Mouse (Mus musculus) liver, embryonic 15.5 days (tissue): ENCODE data around the gene Son. TPM values are rescaled to one million over a fixed set of nuclear protein-coding genes. Genes with fewer than 3 reads are reported as not detected.

ENCODE experiments used
- ATAC-seq: fragments of 200-750 bp; cut with Nextera tagmentation; 2 replicates; pipeline ENCODE4 v1.8.0; 2017; ENCODE audit warnings: moderate number of reproducible peaks, mild to moderate bottlenecking, moderate library complexity; ENCODE audit not compliant: insufficient read depth
- H3K27ac ChIP-seq: fragments of 300-500 bp; sonication (generic); replicated peaks from 2 replicates; pipeline ENCODE4 v1.5.1; 2015; ENCODE audit warnings: mild to moderate bottlenecking, inconsistent platforms
- H3K27me3 ChIP-seq: fragments of 300-500 bp; sonication (generic); 2 replicates; pipeline ENCODE4 v1.6.1; 2015; ENCODE audit warnings: mild to moderate bottlenecking, inconsistent platforms
- H3K36me3 ChIP-seq: fragments of 300-500 bp; sonication (generic); replicated peaks from 2 replicates; pipeline ENCODE4 v1.6.1; 2015; ENCODE audit warnings: moderate library complexity, mild to moderate bottlenecking, inconsistent platforms
- H3K4me1 ChIP-seq: fragments of 300-500 bp; sonication (generic); replicated peaks from 2 replicates; pipeline ENCODE4 v1.6.1; 2015; ENCODE audit warnings: inconsistent platforms
- H3K4me2 ChIP-seq: fragments of 300-500 bp; sonication (generic); 2 replicates; pipeline ENCODE4 v1.6.1; 2015; ENCODE audit warnings: moderate library complexity, mild to moderate bottlenecking, inconsistent platforms
- H3K4me3 ChIP-seq: fragments of 300-500 bp; sonication (generic); replicated peaks from 2 replicates; pipeline ENCODE4 v1.5.1; 2015; ENCODE audit warnings: mild to moderate bottlenecking, inconsistent platforms
- H3K9ac ChIP-seq: fragments of 300-500 bp; sonication (generic); 2 replicates; pipeline ENCODE4 v1.6.1; 2015; ENCODE audit warnings: moderate library complexity, mild to moderate bottlenecking, inconsistent platforms
- H3K9me3 ChIP-seq: fragments of 300-500 bp; sonication (generic); replicated peaks from 2 replicates; pipeline ENCODE4 v1.6.1; 2016; ENCODE audit warnings: inconsistent platforms
- WGBS: fragments of 180-500 bp; shearing (Covaris S2); methylation state at CpG from one replicate; pipeline ENCODE4 v1.1.7; 2015; ENCODE audit warnings: mixed read lengths; ENCODE audit not compliant: insufficient replicate concordance; 5-methylcytosine and 5-hydroxymethylcytosine counted together
- polyA plus RNA-seq: library from polyadenylated mRNA; unstranded; fragments of >200 nt; fragmentation: Nextera tagmentation; extraction: Ambion mirVana; gene quantifications from 2 replicates; pipeline ENCODE4 v1.2.1, GENCODE M21; 2015

Son gene
- 36.7 and 39.5 TPM in 2 replicates for polyA plus RNA-seq

DNA sequence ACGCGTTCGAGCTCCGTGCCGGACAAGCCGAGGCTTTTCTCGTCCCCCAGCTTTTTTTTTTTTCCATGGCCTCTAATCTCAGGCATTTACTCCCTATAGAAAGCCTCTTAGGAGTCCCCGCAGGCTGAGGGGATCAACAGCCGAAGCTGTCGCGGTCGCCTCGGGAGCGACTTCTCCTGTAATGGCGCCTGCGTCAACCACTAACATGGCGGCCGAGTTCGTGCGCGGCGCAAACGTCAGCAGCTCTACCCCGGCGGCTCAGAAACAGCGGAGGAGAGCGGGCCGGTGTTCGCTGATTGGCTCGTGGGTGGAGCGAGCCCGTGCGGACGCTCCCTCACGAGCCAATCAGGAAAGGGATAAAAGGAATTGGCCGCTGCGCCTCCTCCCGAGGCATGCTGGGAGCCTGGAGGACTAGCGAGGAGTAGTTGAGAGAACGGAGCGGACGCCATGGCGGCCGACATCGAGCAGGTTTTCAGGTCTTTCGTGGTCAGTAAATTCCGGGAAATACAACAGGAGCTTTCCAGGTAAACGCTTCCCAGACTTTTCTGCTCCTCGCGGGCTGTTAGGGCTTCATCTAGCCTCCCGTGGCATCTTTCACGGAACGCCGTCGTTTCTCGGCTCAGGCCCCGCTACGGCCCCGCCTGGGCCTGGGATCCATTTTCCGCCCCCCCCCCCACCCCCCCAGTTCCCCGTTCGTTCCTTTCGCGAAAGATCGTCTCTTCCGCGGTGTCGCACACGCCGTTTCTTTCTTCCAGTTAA, at the start of gene Son:
Son (plus strand) TSS at position 46 of the 759 bp plus-strand sequence.
- Histone ChIP-seq H3K4me1 (peaks cover 51% of the 10 kb centered on the region), H3K36me3 (peaks cover 27% of the 10 kb centered on the region), H3K9ac (peak within 1 kb of the TSS; percentile 88), H3K4me2 (peak within 1 kb of the TSS; percentile 100), H3K27ac (peak within 1 kb of the TSS; percentile 100), H3K4me3 (peak within 1 kb of the TSS; percentile 83), H3K9me3 (no peaks in the 10 kb centered on the region), H3K27me3 (no peaks in the 10 kb centered on the region)
- peak; percentile 89 for ATAC-seq
- under 1% methylated on average over 70 of the region's 70 CpGs for WGBS

DNA sequence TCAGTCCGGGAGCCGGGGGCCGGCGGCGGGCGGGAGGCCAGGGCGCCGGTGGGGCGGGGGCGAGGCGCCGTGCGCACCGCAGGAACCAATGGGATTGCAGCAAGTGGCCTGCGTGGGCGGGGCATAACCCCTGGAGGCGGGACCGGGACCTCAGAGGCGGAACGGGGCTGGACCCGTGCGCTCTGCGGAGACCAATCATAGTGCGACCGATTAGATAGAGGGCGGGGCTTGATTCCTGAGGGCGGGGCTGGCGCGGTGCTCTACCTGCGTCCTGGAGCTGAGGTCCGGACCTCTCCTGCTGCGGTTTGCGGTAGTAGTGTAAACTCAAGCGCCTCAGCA, 49.7 kb upstream of the Son start, which contains the start of gene Tmem50b:
Tmem50b (minus strand) TSS at position 129 of the 339 bp plus-strand sequence.
- peak within 1 kb of the TSS; percentile 70 for H3K9ac ChIP-seq
- H3K4me1 ChIP-seq = peaks cover 40% of the 10 kb centered on the region
- peak within 1 kb of the TSS; percentile 100 for H3K4me2 ChIP-seq
- 2% methylated on average over 34 of the region's 34 CpGs for WGBS
- no peaks in the 10 kb centered on the region for H3K36me3 ChIP-seq
- H3K27me3 ChIP-seq = peaks cover 53% of the 10 kb centered on the region
- peak; percentile 96 for ATAC-seq
- H3K9me3 ChIP-seq = no peaks in the 10 kb centered on the region
- peak within 1 kb of the TSS; percentile 61; the same call in 1 of the 2 replicates for H3K27ac ChIP-seq
- peak within 1 kb of the TSS; percentile 79 for H3K4me3 ChIP-seq

DNA sequence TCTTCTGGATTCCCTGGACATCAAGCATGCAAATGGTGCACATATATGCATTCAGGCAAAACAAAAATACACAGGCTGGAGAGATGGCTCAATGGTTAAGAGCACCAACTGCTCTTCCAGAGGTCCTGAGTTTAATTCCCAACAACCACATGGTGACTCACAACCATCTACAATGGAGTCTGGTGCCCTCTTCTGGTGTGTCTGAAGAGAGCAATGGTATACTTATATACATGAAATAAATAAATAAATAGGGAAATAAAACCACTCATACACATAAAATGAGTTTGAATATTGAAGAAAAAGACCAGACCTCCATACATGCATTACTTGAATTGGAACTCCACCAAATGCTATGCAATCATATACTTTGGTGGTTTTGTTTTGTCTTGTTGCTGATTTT, 48.1 kb upstream of the Son start:
- no peak for ATAC-seq
- no peak overlapping the region for H3K4me2 ChIP-seq

DNA sequence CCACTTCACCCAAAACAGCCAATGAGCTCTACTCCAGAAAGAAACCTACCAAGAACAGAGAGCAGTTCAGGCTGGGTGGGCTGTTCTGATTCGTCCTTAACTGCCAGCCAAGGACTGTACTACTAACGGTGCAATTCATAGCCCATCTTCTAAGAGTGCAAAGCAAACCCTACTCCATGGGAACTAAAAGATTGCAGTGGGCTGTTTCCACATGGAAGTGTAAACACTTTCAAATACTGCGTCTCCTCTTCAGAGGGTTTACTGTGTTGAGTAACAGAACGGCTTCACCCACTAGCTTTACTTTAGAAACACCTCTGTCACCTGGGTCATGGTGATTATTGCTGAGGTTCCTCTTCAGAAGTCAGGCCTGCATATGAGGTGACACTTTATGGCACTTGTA, 46.2 kb upstream of the Son start:
- H3K4me2 ChIP-seq = no peak overlapping the region
- H3K27me3 ChIP-seq = peaks cover 46% of the 10 kb centered on the region
- peaks cover 29% of the 10 kb centered on the region for H3K4me1 ChIP-seq
- H3K27ac ChIP-seq = no peak overlapping the region
- H3K4me3 ChIP-seq = no peak overlapping the region
- WGBS = 52% methylated on average over 4 of the region's 4 CpGs
- no peak for ATAC-seq
- no peaks in the 10 kb centered on the region for H3K36me3 ChIP-seq
- no peak overlapping the region for H3K9ac ChIP-seq
- no peaks in the 10 kb centered on the region for H3K9me3 ChIP-seq

More for the DNA sequence above, 48.1 kb upstream of the Son start:
- H3K4me3 ChIP-seq = no peak overlapping the region
- no peaks in the 10 kb centered on the region for H3K36me3 ChIP-seq
- H3K4me1 ChIP-seq = peaks cover 35% of the 10 kb centered on the region
- H3K27ac ChIP-seq = no peak overlapping the region
- peaks cover 53% of the 10 kb centered on the region for H3K27me3 ChIP-seq
- no peak overlapping the region for H3K9ac ChIP-seq
- H3K9me3 ChIP-seq = no peaks in the 10 kb centered on the region

DNA sequence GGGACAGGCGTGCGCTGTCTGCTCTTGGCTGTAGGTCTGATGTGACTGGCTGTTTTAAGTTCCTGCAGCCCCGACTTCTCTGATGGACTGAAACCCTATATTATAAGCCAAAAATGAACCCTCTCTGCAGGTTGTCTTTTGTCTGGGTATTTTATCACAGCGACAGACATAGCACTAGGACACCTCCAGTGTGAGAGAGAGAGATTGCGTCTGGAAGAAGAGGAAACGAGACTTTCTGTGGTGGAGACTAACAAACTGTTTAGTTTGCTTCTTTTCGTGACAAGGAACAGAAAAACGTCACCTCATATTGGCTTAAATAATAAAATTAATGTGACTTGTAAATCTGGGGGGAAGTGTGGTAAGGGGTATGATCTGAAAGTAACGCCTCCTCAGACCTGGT, 45.6 kb upstream of the Son start:
- H3K4me2 ChIP-seq = no peak overlapping the region
- H3K27me3 ChIP-seq = peaks cover 44% of the 10 kb centered on the region
- ATAC-seq = no peak
- no peak overlapping the region for H3K27ac ChIP-seq
- H3K9me3 ChIP-seq = no peaks in the 10 kb centered on the region
- no peaks in the 10 kb centered on the region for H3K36me3 ChIP-seq
- peaks cover 23% of the 10 kb centered on the region for H3K4me1 ChIP-seq
- no peak overlapping the region for H3K4me3 ChIP-seq
- 49% methylated on average over 9 of the region's 9 CpGs for WGBS
- no peak overlapping the region for H3K9ac ChIP-seq

DNA sequence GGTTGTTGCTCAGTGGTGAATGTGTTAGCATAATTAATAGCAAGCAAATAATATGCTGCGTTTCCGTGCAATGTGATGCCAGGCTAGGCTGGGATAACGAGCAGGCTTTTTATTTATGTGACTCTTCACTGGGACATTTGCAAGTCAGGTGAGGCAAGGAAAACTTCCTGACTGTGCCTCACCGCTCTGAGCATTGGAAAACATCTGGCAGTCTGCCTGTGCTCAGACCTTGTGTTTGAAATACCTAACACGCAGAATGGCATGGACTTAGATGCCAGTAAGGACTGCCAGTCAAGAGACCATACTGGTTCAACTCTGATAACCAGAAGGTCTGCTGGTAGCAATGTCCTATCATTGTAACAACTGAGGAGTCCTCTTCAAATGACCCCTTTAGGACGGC, 42.1 kb upstream of the Son start:
- 72% methylated on average over 6 of the region's 6 CpGs for WGBS
- no peak for ATAC-seq
- no peaks in the 10 kb centered on the region for H3K9me3 ChIP-seq
- peaks cover 18% of the 10 kb centered on the region for H3K27me3 ChIP-seq
- no peak overlapping the region for H3K9ac ChIP-seq
- no peak overlapping the region for H3K27ac ChIP-seq
- H3K36me3 ChIP-seq = no peaks in the 10 kb centered on the region
- no peak overlapping the region for H3K4me2 ChIP-seq
- peaks cover 11% of the 10 kb centered on the region; the same call in 1 of the 2 replicates for H3K4me1 ChIP-seq
- no peak overlapping the region for H3K4me3 ChIP-seq

DNA sequence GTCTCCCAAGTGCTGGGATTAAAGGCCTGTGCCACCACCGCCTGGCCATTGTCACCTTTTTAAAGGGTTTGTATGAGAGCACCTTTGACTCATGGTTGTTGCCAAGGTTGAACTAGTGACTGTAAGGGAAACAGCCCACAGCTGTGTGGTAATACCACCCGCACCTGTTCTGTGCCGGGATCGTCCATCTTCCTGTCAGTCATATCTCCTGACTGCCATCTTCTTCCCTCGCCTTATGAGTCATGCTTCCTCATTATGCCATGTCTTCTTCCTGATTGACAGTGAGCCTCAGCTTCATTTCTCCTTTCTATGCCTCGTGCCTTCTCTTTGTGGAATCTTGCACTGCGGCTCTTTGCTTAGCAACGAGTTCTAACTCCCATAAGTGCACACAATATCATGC, 40.3 kb upstream of the Son start:
- Histone ChIP-seq H3K4me1 (0 out of 2 replicates have a peak, but pooled peaks cover 3% of the 10 kb centered on the region), H3K4me2 (no peak overlapping the region), H3K9ac (no peak overlapping the region), H3K36me3 (no peaks in the 10 kb centered on the region), H3K4me3 (no peak overlapping the region), H3K27me3 (peaks cover 3% of the 10 kb centered on the region; the same call in 1 of the 2 replicates), H3K27ac (no peak overlapping the region), H3K9me3 (no peaks in the 10 kb centered on the region)
- WGBS = 45% methylated on average over 8 of the region's 8 CpGs
- 0 out of 2 replicates have a peak, but pooled peaks have one; percentile 18 for ATAC-seq

DNA sequence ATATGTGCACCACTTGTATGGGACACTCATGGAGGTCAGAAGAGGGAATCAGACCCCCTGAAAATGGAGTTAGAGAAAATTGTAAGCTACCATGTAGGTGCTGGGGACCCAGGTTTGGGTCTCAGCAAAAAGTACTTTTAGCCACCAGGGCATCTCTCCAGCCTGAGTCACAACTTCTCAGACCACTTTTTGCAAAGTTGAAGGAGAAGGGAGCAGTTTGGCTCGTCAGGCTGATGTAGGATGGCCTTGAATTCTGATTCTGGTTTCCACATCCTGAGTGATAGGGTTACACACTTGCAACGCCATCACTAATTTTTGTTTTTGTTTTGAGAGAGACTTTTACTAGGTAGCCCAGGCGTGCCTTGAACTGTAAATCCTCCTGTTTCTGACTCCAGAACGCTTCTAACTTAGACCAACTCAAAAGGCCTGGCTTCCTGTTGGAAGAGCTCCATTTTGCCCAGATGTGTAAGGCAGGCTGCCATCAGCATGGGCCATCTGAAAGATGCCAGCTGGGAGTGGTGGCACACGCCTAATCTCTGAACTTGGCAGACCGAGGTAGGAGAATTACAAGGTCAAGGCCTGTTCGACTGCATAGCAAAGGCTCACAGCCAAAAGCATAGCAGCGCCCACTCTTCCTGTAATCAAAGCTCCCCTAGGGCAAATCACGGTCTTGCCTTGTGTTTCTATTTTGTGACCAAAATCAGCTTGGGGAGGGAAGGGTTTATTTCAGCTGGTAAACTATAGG, 37.6 kb upstream of the Son start:
- Histone ChIP-seq H3K27ac (no peak overlapping the region), H3K27me3 (no peaks in the 10 kb centered on the region), H3K9ac (no peak overlapping the region), H3K36me3 (no peaks in the 10 kb centered on the region), H3K4me2 (no peak overlapping the region), H3K4me1 (no peaks in the 10 kb centered on the region), H3K4me3 (no peak overlapping the region), H3K9me3 (no peaks in the 10 kb centered on the region)
- 62% methylated on average over 9 of the region's 9 CpGs for WGBS
- no peak for ATAC-seq

DNA sequence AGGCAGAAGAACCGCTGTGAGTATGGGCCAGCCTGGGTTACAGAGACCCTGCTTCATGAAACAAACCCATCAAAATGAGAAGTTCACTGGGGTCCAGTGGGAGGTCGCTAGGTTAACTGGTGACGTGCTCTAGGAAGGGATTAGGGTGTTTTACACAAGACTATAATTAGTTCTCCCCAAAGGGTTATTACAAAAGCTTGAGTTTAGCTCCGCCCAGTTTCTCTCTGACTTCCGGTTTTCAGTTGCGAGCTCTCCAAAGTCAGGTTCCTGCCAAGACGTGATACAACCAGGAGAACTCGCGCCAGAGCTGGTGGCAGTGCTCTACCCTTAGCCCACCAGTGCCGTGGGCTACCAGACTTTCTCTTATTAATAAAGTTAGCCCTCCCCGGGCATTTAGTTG, 36.1 kb upstream of the Son start:
- no peaks in the 10 kb centered on the region for H3K9me3 ChIP-seq
- no peaks in the 10 kb centered on the region for H3K36me3 ChIP-seq
- H3K4me1 ChIP-seq = no peaks in the 10 kb centered on the region
- 50% methylated on average over 11 of the region's 11 CpGs for WGBS
- no peak overlapping the region; the same call in 1 of the 2 replicates for H3K4me2 ChIP-seq
- no peak for ATAC-seq
- H3K4me3 ChIP-seq = no peak overlapping the region
- H3K27me3 ChIP-seq = no peaks in the 10 kb centered on the region
- no peak overlapping the region for H3K9ac ChIP-seq
- no peak overlapping the region for H3K27ac ChIP-seq

DNA sequence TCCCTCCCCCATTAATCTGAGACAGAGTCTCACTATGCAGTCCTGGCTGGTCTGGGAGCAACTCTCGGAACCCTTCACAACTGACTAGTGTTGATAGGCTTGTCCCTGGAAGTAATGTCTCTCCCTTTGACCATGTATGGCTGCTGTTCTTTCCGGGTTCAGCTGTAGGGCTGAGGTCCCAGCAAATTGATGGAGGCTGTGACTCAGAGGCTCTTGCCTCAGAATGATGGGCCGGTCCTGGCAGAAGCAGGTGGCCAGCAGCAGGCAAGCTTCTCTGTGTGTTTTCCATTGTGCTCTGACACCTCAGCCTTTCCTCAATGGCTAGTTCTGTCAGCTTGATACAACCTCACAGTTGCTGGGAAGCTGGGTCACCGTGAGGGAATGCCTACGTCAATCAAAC, 34.8 kb upstream of the Son start:
- H3K27me3 ChIP-seq = peaks cover 4% of the 10 kb centered on the region; the same call in 1 of the 2 replicates
- H3K4me3 ChIP-seq = no peak overlapping the region
- no peak overlapping the region for H3K4me2 ChIP-seq
- H3K9me3 ChIP-seq = no peaks in the 10 kb centered on the region
- no peaks in the 10 kb centered on the region for H3K36me3 ChIP-seq
- H3K9ac ChIP-seq = no peak overlapping the region
- no peaks in the 10 kb centered on the region for H3K4me1 ChIP-seq
- 76% methylated on average over 5 of the region's 5 CpGs for WGBS
- no peak for ATAC-seq
- no peak overlapping the region for H3K27ac ChIP-seq

DNA sequence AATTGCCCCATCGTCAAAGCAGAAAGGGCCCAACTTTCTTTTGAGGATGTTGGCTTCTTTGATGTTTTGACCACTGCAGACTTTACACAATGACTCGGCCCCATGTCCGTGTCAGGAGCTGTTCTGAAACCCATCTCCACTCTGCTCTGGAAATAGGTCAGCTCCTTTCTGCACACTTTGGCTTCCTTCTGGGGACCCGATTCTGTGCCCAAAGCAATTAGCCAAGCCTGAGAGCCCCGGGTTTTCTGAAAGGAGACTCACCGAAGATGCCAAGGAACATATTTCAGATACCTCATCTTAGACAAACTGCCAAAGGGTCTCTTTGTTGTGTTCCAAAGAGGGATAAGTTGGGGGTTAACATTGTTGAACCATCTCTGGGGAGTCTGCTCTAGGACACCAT, 32.8 kb upstream of the Son start:
- Histone ChIP-seq H3K4me1 (peaks cover 8% of the 10 kb centered on the region), H3K4me2 (no peak overlapping the region), H3K27ac (no peak overlapping the region), H3K36me3 (no peaks in the 10 kb centered on the region), H3K9ac (no peak overlapping the region), H3K27me3 (peaks cover 4% of the 10 kb centered on the region; the same call in 1 of the 2 replicates), H3K4me3 (no peak overlapping the region), H3K9me3 (no peaks in the 10 kb centered on the region)
- 65% methylated on average over 6 of the region's 6 CpGs for WGBS
- no peak for ATAC-seq
